Mouse (Mus musculus) fibroblast of lung, adult 2 months (primary cell): ENCODE data around the gene Zfp618.

Source experiments
- DNase-seq: peaks from one replicate; pipeline ENCODE4 v3.0.0-alpha.2; 2011; ENCODE audit warnings: low read depth

Zfp618 gene

DNA sequence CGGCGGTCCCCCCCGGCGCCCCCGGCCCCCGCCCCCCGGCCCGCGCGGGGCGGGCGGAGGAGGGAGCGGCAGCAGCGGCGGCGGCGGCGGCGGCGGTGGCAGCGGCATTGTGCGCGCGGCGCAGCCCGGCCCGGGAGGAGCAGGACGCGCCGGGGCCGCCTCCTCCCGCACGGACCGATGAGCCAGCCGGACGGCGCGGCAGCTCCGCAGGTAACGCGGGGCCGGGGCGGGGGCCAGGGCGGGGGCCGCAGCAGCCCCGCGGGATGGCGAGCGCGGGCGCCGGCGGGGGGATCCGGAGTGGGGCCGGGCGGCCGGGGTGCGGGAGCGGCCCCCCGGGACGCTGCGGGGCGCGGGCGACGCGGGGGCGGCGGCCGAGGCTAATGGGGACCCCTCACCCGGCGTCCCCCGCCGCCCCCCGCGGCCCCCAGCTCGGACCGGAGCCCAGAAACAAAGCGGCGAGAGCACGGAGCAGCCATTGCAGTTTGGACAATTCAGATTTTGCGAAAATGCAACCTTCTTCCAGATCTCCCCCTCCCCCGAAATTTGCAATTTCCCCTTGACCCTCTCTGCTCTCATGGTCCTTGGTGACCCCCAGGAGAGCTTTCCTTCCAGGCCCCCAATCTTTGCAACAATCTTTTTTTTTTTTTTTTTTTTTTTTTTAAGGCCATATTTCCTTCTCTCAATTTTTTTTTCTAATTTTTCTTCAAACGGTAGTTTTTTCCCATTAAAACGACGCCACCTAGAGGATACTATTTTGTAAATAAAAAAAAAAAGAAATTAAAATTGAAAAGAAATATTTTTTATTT is at the start of gene Zfp618:
Zfp618 (plus strand) TSS at position 77 of the 806 bp plus-strand sequence.
- no peak for DNase-seq

DNA sequence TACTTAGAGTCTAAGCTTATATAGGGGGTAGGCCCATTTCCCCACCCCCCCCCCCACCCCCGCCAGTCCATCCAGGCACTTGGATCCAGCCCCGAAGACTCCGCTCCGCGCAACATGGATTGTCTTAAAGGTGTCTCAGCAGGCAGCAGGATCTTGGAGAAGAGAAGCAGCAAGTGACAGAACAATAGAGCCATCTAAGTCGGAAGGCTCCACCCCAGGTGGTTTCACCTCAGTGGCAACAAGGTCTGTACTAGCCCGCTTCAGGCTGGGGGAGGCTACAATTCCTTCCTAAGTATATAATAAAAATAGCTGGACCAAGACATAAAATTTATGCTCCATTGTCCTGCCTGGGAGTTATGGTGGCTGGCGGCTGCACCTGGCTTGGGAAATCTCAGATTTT is 48.3 kb upstream of the Zfp618 start:
- no peak for DNase-seq

DNA sequence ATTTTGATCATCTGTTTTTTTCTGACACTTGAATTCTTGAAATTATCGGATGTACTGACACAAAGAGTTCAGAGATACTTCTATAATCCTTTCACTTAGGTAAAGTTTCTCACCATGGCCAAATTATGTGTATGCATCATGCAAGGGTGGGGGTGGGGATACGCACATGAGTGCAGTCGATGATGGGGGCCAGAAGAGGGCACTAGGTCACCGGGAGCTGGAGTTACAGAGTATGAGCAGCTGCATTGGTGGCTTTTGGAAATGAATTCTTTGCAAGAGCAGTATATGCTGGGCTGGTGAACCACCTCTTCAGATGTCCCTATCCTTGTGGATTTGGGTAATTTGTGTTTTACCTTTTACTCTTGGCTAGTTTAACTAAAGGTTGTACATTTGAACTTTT is 31.6 kb upstream of the Zfp618 start:
- DNase-seq, result no peak

DNA sequence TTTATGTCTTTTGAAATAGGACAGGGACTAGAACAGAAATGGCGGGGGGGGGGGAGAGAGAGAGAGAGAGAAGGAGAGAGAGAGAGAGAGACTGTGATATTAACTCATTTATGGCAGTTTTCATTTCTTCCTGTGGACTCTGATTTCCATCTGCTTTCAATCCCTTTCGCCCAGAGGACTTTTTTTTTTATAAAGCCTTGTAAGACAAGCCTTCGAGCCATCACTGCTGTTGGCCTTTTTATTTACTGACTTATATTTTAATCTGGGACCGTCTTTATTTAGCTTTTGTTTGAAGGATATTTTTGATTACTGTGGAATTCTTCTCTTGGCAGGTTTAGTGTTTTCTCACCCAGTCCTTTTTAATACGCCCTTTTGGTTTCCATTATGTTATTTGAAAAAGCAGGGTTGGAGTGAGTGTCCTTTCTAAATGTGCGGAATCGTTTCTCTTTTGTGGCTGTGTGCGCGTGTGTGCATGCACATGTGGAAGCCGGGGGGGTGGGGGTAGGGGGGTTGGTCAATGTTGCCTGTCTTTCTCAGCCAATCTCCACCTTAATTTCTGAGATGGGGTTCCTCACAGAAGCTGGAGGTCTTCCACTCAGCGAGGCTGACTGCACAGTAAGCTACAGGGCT is 29.7 kb upstream of the Zfp618 start:
- no peak for DNase-seq

DNA sequence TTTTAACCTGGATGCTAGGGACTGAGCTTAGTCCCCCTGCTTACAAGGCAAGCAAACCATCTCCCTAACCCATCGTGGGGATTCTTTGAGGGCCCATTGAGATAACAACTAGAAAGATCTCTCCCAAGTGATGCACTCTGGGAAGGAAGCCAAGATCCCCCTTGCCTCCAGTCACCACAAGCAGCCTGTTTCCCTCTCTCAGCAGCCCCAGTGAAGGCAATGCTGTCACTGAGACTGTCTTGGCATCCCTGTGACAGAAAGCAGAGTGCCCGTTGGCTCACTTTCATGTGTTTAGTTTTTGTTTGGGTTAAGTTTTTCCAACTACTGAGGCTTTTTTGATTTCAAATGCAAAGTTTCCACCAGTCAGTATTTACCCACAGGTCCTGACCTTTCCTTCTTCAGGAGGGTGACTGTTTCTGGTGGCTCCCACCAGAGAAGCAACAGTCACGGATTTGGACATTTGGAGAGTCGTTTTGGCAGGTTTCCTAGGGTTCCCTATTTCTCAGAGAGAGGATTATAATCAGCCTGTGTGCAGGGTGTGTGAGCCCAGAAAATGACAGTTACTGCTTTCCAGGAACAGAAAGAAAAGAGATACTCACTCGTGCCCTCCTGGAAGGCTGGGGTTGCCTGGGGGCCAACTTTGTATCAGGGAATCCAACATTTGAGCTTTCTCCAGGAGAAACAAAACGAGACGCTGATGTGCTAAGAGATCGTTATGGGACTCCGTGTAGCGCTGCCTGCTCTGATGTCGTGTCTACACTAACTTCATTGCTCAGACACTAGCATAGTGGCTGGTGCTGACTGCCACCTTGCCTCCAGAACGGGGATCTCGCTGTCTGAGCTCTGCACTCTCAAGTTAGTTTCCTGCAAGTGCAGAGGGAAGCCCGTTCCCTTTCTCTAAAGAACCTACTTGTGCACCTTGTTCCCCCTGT is 23.1 kb upstream of the Zfp618 start:
- DNase-seq, result no peak

DNA sequence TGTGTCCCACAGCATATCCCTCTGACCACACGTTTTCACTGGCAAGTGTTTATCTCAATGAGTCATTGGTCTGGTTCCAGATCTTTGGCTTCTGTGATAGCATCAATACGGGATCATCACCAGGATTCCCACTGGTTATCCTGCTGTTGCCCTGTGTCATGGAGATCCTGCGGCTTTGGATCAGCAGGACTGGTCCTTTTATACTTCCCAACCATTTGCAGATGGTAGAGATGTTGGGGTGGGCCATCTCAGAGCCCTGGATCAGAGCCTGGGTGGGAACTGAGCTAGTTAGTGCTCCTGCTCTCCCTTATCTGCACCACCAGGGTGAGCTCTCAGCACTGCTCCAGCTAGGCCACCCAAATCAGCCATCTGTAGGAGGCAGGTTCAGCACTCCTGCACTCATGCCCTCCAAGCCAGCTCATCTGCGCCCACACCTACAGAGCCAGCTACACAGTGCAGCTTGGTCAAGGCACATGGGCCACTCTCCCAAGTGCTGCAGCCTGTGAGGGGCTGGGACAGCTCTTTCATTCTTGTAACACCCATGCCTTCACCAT is 21.0 kb upstream of the Zfp618 start:
- no peak for DNase-seq

DNA sequence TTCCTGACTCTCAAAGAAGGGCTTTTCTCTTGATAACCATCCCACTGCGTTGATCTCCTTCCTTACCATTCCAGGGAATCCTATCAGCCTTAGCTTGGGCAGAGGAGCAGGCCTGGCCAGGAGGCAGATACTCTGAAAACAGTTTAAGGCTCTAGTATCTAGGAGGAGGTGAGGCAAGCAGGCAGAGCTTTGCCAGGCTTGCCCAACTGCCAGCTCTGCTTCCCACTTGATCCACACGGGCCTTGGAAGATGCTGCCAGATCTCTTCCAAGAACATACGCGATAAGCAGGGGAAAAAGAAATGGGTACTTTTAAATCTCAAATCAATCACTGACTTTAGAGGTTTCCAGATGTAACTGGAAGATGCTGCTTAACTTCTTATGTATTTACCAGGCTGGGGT is 1.6 kb upstream of the Zfp618 start:
- no peak for DNase-seq

DNA sequence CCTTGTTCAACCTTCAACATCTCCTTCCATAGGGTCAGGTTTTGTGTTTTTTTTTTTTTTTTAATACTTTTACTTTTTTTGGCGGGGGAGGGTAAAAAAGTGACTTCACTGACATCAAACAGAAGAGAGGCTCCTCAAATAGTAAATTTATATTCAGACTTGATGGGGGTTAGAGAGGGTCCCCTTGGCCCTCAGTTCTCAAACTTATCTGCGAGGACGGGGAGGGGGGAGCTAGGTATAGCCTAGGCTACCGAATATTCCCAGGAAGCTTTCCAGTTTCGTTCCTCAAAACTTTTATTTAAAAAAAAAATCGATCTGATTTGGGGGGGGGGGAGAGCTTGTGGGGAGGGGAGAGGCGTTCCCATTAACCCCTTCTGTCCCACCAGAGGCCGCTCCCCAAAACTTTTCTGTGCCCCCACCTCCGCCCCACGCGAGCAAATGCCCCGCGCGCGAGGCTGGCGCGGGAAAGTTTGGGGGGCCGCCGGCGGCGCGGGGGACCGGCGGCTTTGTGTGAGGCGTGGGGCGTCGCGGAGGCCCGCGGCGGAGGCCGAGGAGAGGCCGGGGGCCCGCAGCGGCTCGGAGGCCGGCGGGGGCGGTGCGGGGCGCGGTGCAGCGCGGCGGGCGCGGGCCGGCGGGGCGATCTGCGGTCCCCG is 403 bp upstream of the Zfp618 start:
- DNase-seq, result no peak

DNA sequence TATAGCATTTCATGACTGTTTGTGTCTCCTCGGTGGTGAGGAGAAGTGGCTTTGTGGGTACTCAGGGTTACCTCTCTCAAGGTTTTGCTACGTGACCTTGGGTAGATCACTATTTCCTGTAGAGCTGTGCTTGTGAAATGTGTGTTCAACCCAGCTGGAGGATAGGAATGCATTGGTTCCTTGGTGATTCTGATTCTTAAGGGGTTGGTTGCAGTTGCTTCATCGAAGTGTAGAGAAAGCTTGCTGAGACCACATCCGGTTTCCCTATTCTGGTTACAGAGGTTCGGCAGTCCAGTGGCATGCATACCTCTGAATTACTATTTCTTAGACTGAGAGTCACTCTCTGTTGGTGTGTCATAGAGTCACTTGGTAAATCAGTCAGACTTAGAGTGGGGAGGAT is 4.2 kb downstream of the Zfp618 start:
- no peak for DNase-seq

DNA sequence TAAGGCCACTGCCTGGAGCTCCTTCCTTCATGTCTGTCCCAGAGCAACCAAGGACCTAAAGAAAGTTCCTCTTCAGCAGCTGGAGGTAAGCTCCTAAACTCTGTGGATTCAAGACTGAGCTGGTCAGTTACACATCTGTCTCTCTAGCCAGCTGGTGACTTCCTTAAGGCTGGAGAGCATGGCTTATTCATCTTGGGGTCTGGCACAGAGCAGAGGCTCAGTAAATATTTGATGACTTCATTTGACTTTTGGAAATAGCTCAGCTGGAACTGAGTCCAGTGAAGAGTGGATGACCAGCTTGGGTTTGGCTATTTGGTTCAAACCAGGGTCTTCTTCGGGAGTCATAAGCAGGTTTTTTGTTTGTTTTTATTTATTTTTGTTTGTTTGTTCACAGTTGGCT is 6.6 kb downstream of the Zfp618 start:
- DNase-seq, result no peak

DNA sequence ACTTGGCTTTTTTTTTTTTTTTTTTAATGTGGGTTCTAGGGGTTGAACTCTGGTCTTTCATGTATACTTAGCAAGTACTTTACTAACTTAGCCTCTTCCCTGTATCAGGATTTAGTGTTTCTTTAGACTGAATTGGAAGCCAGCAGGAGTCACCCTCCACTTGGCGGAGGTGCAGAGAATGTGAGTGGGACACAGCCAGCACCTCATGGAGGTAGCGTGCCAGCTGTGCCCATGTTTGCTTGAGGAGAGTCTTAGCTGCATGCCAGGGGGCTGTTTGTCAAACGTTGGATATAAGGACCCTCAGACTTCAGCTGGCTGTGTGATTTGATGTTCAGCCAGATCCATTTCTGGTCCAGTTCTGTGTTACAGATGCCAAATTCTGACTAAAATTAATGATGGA is 7.7 kb downstream of the Zfp618 start:
- DNase-seq, result no peak

DNA sequence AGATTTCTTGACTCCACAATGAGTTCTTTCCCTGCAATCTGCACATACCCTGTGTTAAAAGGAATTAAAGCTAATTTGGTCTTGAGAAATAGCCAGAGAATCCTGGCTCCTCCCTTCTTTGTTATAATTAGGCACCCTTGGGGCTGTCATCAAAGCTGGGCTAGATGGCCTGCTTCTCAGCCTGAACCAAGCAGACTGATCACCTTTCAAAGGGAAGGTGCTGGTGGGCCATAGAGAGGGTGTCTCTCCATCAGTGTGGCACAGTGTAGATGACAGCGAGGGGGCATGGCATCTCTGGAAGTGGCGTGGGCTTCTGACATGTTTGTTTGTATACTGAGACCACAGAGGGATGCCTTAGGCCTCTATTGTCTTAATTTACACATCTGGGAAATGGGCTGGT is 9.5 kb downstream of the Zfp618 start:
- DNase-seq, result no peak

DNA sequence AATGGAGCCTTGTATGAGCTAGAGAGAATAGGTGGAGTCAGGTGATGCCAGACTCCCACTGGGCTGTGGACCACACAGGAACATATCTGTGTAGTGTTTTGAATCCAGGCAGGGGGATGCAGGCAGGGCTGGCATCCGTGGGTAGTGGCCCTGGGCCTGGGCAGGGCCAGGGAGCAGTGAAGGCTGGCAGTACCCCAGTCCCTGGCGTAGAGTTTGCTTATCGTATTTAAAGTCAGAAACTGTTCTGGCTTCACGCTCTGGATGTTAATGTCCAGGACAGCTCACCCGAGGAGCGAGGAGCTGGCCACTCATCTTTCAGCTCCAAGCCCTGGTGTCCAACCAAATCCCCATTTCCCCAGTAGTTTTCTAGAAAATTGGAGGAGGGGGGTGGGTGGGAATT is 10.2 kb downstream of the Zfp618 start:
- no peak for DNase-seq

DNA sequence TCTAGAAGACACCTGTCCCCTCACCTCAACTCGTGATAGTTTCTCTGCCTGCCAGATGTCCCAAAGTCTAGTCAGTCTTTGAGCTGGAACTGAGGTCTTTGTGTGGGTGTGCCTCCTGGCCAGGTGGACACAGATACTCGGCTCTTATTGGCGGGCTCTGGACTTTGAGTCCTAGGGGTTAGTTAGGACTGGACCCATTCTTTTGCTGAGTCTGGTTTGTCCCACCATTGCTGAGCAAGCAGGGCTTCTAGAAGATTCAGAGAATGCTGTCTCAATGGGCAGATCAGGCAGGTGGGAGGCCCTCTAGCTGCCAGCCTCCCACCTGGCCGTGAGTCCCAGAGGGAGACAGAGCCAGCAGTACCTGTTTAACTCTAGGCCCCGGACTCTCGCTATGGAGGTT is 12.1 kb downstream of the Zfp618 start:
- DNase-seq, result no peak

DNA sequence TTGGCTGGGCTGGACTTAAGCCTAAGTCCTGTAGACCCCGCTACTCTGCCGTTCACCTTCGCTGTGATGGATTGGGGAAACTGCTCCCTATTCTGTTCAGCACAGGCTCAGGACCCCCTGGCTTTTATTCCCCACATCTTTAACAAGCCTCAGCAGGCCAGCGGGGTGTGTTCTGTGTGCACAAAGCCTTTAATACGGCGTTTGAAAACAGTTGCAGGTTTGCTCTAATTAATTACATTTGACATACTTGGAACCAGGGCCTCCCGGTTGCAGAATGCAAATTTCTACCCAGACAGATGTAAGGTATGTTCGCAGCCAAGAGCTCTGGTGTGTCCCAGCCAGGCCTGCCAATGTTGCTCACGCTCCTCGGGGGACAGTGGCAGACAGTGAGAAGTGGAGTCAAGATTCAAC is 13.1 kb downstream of the Zfp618 start:
- no peak for DNase-seq

DNA sequence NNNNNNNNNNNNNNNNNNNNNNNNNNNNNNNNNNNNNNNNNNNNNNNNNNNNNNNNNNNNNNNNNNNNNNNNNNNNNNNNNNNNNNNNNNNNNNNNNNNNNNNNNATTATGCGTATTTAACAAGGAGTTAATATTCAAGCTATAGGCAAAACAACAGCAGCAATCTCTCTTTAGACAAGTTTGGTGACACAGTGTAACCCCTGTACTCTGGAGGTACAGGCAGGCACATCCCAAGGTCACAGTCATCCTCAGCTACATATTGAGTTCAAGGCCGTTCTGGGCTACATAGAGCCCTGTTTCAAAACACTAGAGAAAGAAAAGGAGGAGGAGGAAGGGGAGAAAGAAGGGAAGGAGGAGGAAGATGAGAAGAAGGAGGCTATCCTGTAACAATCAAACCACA is 16.2 kb downstream of the Zfp618 start:
- DNase-seq, result no peak

DNA sequence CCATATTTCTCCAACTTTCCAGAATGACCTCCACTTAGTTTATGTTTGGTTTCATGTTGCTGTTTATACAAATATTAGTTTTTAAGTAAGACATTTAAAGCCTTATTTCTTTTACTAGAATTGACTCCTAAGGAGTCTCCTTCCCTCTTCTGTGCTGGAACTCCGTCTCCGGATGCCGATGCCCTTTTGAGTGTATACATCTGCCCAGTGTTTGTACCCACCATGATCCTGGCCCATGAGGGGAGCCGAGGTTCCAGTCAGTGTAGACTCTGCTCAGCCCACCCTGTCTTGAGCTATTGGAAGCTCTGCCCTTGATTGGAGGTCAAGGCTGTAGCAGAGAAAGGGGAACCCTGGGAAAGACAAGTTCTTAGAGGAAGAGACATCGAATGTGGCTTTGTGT is 18.2 kb downstream of the Zfp618 start:
- DNase-seq, result no peak

DNA sequence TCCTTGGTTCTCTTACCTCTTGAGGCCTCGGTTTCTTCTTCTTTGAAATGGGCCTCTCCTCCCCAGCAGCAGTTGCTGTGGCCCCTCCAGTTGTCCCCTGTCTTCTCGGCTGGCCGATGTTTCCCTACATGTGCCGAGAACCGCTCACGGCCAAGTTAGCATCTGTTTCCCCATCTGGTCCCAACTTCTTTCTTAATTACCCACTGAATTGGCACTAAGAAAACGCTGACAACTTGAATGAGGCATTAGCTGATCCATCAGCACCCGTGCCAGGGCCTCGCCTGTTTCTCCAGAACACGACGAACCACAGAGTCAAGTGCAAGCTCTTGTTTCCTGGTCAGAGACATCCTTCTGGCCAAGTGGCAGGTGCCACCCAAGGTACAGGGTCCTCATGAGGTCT is 26.0 kb downstream of the Zfp618 start:
- no peak for DNase-seq

DNA sequence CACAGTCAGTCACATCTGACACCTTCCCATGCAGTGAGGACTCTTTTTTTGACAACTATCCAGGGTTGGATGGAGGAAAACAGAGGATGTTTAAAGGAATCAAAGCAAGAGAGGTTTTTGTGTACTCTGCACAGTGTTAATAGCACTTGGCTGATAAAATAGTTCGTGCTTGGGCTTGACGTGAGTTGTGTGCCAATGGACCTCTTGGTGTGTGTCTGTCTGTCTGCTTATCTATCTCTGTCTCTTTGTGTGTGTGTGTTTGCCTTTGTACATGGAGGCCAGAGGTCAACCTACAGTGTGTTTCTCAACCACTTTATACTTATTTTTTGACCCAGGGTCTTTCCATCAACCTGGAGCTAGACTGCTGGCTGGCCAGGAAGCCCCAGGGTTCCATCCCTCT is 27.8 kb downstream of the Zfp618 start:
- no peak for DNase-seq

DNA sequence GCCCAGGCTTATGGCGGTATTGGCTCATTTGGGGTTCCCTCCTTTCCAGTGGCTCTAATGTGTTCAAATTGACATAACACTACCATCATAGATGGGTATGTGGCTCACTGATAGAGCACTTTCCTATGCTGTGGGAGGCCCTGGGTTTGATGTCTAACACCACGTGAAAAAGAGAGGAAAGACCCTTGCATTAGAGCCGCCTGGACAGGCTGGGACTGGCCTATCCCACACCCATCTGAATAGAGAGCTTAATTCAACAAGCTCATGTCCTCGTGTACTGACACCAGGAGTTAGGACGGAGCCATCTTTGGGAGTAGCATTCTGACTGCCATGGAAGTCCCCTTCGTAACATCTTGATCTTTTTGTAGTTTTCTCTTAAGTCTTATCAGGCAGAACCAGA is 32.2 kb downstream of the Zfp618 start:
- no peak for DNase-seq

DNA sequence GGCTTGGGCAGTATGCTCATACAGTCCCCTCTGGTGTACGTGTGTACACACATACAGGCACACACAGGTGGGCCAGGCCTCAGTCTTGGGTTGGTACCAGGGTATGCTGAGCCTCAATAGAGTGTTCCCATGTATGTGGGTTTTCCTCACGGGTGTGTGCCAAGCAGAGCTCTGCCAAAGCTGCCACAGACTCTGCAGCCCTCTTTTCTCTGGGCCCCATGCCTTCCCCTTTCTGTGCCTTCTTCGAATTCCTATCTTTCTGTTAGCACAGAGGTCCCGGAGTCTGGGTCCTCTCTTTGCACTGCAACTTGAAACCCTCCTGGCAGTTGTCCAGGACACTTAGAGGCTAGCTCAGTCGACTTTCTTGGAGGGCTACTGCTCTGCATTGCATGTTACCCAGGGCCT is 33.1 kb downstream of the Zfp618 start:
- peak; percentile 10 for DNase-seq

DNA sequence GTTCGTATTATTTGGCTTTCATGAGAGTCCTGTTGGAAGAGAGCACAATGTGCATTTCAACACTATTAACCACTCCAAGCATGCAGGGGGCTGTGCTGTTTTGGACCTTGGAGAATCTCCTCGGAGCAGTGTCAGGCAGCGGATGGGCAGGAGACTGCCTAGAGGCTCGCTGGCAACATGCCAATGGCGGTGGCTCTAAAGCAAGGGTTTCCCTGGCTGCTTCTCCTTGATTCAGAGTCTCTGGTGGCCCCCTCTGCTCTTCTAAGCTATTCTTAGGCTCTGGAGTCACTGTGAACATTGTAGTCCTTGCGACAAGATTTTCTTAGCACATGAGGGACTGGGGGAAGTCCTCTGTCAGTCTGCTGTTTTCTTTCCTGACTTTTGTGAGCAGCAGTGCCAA is 33.5 kb downstream of the Zfp618 start:
- DNase-seq, result no peak
